Mouse (Mus musculus) kidney, adult 2 months (tissue): Measurements from ENCODE around the gene Spast.

ENCODE experiments used
- CTCF ChIP-seq: fragments of 200-500 bp; conservative IDR thresholded peaks from 2 replicates; pipeline ENCODE4 v1.5.1; 2011; ENCODE audit warnings: low read depth, mild to moderate bottlenecking, control low read depth, low read length, moderate library complexity, mixed read lengths; ENCODE audit not compliant: insufficient read depth, insufficient read length
- POLR2A ChIP-seq: fragments of 200-500 bp; IDR thresholded peaks from one replicate; pipeline ENCODE4 v1.6.1; 2011; ENCODE audit warnings: low read depth, low read length, control low read depth

- TF ChIP-seq POLR2A, result no peak
- TF ChIP-seq CTCF, result no peak
Observed at GRCm38 (mm10) chr17:74402486-74403222, 63.9 kb downstream of the Spast start.
